Mouse (Mus musculus): ENCODE measurements around the gene Naif1.
A peak's percentile ranks its signal among the peaks of the same experiment; 100 is the strongest.

Gene Naif1

GRCm38 (mm10) chr2:32449761-32450754 lies at the start of gene Naif1:
Naif1 (plus strand) TSS chr2:32450457.
- DNase-seq, result no peak

DNA sequence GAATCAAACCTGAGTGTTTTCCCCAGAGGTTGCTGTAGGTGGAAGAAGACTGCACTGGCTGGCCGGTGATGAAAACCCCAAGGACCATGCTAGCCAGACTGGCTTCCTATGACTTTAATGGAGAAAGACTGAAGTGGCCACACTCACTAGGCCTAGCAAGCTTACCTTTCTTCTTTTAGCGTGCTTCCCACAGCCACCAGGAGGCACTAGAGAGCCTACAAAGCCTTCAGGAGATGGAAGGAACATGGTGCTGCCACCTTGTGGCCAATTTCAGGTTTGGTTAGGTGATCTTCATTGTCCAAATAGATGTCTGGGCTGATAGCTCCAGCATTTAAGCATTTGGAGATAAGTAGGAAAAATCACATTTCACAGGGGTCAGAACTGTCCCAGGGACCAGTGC lies 45.6 kb upstream of the Naif1 start:
- DNase-seq, result peak; percentile 98 to 99

DNA sequence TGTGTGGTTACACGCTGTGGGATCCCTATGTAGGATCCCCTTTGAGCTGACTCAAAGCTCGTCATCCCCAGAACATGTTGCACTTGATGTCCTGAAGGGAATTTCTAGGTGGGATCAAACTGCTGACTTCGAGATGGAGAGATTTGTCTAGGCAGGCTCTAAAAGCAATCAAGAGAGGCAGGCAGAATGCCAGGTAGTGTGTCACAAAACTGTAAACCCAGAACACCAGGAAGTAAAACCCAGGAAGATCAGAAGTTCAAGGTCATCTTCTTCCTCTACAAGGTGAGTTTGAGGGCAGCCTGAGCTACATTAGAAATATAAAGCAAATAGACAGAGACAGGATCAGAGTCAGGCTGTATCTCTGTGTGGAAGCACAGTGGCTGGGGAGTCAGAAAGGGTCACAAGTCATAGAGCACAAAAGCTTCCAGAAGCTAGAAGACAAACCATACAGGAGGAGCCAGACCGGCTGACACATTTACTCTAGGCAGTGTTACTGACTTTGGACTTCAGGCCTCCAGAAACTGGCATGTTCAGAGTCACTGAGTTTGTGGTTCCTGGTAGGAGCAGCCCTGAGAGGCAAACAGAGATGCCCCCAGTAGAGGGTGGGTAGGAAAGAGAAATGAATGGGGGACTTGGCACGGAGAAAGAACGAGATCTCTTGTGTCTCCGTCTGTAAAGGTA lies 43.0 kb upstream of the Naif1 start:
- no peak for DNase-seq

GRCm38 (mm10) chr2:32408429-32409424 lies 41.5 kb upstream of the Naif1 start:
- no peak for DNase-seq

GRCm38 (mm10) chr2:32411407-32411806 lies 38.9 kb upstream of the Naif1 start:
- no peak for DNase-seq

DNA sequence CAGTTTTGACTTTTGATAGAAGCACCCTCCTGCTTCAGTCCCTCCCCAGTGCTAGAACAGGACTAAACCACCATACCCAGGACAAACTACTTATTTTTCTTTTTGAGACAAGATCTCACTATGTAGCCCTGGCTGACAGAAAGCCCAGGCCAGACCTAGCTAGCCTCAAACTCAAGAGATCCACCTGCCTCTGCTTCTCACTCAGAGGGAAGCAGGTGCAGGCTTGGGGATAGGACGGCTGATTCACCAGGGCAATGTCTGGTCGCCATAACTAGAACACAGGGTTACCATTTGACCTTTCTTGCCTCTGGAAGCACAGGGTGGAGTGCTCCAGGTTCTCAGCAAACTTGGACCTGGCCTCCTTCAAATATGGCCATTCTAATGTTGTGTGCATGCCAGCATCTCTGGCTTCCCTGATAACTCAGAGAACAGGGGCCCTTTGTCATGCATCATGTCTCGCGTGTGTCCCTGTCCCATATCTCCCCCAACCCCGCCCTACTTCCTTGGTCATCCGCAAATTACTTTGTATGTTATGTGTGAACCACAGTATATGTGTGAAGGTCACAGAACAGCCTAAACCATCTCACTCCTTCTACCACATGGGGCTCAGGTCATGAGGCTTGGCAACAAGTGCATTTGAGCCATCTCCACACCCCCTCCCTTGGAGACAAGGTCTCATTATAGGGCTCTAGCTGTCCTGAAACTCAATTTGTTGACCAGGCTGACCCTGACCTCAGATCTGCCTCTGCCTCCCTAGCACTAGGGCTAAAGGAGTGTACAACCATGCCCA lies 37.3 kb upstream of the Naif1 start:
- no peak for DNase-seq

GRCm38 (mm10) chr2:32413936-32414335 lies 36.3 kb upstream of the Naif1 start:
- DNase-seq, result no peak

GRCm38 (mm10) chr2:32415801-32416200 lies 34.5 kb upstream of the Naif1 start:
- DNase-seq, result no peak

- no peak for DNase-seq
These were observed 33.7 kb upstream of the Naif1 start for GRCm38 (mm10) chr2:32416556-32416955.

DNA sequence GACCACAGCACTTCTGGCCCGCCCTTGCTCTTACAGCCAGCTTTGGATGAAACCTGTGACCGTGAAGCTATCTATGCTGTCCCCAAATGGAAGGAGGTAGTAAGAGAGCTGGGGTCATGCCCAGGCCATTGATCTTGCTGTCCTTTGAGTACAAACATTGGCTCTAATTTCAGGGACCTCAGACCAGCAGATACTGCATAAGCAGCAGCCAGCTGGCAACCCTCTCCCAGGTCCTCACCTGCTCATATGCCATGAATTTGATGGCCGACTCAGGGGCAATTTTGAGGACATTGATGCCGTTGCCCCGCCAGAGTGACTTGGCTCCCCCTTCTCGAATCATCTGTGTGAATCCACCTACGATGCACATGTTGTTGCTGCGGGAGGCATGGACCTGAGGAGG lies 32.8 kb upstream of the Naif1 start:
- no peak for DNase-seq

DNA sequence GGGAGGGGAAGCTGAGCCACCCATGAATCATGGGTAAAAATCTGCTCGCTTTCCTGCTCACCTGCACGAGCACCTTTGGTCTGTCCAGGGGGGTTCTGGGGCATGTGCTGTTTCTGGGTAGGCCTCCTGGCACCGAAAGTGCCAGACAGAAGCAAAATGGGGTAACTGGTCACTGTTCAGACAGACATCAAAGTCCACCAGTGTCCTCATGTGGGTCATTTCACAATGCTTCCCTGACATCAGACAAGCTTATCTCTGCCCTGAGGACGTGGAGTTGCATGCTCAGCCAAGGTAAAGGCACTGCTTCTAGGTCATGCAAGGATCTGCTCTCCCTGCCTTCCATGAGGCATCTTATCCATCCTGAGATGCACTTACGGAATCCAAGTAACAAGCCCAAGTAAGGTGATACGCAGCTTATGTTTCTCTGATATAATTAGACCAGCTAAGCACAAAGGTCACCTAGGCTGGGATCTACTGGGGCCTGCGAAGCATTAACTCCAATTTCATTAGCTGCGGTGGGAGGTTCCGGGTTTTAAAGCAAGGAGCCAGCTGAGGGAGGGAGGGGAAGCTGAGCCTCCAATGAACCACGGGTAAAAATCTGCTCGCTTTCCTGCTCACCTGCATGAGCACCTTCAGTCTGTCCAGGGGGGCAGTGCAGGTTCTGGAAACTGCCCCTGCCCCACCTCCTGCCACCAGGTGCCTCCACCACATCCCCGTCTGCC lies 31.7 kb upstream of the Naif1 start:
- no peak for DNase-seq

- DNase-seq, result peak in 1 of 2 experiments; percentile 24
These were observed 30.9 kb upstream of the Naif1 start for GRCm38 (mm10) chr2:32419359-32419758.

- DNase-seq, result no peak
These were observed 30.1 kb upstream of the Naif1 start for GRCm38 (mm10) chr2:32420066-32420608.

- DNase-seq, result no peak
These were observed 29.6 kb upstream of the Naif1 start for GRCm38 (mm10) chr2:32420647-32421046.

- no peak for DNase-seq
These were observed 28.4 kb upstream of the Naif1 start for GRCm38 (mm10) chr2:32421851-32422251.

DNA sequence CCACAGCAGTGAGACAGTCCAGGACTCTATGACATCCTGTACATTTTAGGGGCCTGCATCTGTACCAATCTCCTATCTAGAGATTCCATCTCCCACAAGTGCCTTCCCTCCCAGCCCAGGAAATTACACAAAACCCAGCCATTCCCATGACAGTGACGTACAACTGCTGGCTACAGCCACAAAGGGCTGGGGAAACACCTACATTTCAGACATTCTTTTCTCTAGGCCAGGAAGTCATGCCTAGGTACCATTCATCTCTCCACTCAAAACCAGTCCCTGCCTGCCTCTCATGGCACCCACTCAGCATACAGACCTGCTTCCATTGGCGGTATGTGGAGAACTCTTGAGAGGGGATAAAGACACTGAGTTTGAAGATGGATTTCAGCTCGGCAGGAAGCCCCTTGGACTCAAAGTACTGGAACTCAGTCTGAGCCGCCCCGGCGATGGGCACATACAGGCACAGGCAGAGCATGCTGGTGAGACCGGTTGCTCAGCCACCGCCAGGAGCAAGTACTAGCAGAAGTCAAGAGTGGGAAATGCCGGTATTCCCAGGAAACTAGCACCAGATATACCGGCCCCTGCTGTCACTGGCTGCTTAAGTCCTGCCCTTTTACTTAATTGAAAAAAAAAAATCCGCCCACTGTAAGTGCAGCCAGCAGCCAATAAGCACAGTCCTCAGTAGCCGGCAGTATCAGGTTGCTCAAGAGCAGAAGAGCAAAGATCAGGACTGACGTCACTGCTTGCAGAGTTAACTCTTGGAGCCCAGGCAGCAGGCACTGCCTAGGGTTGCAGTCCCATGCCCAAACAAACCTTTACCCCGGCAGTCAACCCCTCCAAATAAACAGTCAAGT lies 26.6 kb upstream of the Naif1 start:
- DNase-seq, result peak in 1 of 2 experiments; percentile 39

DNA sequence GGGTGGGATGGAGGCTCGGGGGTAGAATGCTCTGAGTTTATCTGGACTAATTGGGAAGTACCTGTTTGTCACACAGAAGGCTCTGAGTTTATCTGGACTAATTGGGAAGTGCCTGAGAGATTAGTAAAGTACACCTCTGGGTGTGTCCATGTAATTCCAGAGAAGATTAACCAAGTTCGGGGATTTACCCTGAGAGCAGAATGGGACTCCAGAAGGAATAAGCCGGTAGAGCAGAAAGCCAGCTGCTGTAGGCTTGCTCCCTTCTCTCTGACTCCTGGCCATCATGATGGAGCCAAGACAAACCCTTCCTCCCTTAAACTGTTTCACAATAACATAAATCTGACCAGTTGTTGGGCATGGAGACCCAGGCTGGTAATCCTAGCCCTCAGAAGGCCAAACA lies 25.5 kb upstream of the Naif1 start:
- DNase-seq, result no peak

DNA sequence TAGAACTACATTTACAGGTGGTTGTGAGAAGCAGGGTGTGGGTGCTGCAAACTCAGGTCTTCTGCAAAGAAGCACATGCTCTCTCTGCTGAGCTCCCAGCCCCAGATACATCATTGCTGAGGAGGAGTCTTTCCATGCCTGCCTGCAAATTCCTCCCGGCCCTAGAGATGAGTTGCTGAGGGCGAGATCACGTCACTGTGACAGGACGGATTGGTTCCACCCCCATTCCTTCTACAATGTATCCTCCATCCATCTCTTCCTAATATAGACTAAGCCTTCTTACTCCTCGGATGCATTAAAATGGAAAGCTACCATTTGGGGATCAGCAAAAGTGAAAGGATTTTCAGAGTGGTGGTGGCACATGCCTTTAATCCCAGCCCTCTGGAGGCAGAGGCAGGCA lies 24.7 kb upstream of the Naif1 start:
- no peak for DNase-seq

GRCm38 (mm10) chr2:32426141-32426540 lies 24.1 kb upstream of the Naif1 start:
- no peak for DNase-seq

- no peak for DNase-seq
These were observed 22.5 kb upstream of the Naif1 start for GRCm38 (mm10) chr2:32427720-32428119.

Measured in cerebellum, postnatal 14 days (tissue).